Mouse (Mus musculus) embryonic fibroblast, embryonic 13.5 days (primary cell): ENCODE data around the gene Ifnar1.

Source experiments
- CTCF ChIP-seq: IDR thresholded peaks from 2 replicates; pipeline ENCODE4 v1.5.1; 2011; ENCODE audit warnings: mild to moderate bottlenecking, control low read depth, low read length, moderate library complexity, borderline replicate concordance; ENCODE audit not compliant: insufficient read depth
- POLR2A ChIP-seq: IDR thresholded peaks from 2 replicates; pipeline ENCODE4 v1.6.1; 2011; ENCODE audit warnings: low read depth, mild to moderate bottlenecking, control low read depth, low read length, moderate library complexity

DNA sequence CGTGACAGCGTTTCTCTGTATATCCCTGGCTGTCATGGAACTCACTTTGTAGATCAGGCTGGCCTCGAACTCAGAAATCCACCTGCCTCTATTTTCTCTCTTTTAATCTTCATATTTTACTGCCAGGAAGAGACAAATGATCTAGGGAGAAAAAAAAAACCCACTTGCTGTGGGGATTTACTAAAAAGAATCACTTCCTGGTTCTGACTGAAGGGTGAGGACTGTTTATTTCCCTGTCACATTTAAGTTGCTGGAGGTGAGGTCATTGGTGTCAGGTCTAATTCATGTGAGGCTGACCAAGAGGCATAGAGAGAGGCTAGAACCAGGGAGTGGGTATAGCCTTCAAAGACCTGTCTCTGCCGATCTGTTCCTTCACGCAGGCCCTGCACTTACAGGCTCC is 64.6 kb downstream of the Ifnar1 start:
- no peak for TF ChIP-seq POLR2A
- TF ChIP-seq CTCF: no peak
